Mouse (Mus musculus) heart, embryonic 16.5 days (tissue): Measurements from ENCODE around the gene Mrpl38. TPM values are rescaled to one million over a fixed set of nuclear protein-coding genes. Genes with fewer than 3 reads are reported as not detected.

Experiments
- ATAC-seq: fragments of 200-750 bp; cut with Nextera tagmentation; replicated peaks from 2 replicates; pipeline ENCODE4 v1.8.0; 2017; ENCODE audit warnings: moderate number of reproducible peaks; ENCODE audit not compliant: insufficient read depth, low FRiP score; ENCODE audit errors: extremely low read depth
- H3K27ac ChIP-seq: fragments of 300-500 bp; sonication (generic); 2 replicates; pipeline ENCODE4 v1.5.1; 2014; ENCODE audit warnings: mild to moderate bottlenecking, low read length, control low read depth, moderate library complexity
- H3K27me3 ChIP-seq: fragments of 300-500 bp; sonication (generic); 2 replicates; pipeline ENCODE4 v1.6.1; 2014; ENCODE audit warnings: low read length, mixed read lengths; ENCODE audit not compliant: control insufficient read depth, insufficient read depth
- H3K36me3 ChIP-seq: fragments of 300-500 bp; sonication (generic); 2 replicates; pipeline ENCODE4 v1.6.1; 2014; ENCODE audit not compliant: control insufficient read depth, insufficient read depth
- H3K4me1 ChIP-seq: fragments of 300-500 bp; sonication (generic); 2 replicates; pipeline ENCODE4 v1.6.1; 2014; ENCODE audit warnings: low read length, mixed read lengths; ENCODE audit not compliant: control insufficient read depth, insufficient read depth
- H3K4me2 ChIP-seq: fragments of 300-500 bp; sonication (generic); 2 replicates; pipeline ENCODE4 v1.6.1; 2014; ENCODE audit warnings: low read depth, mild to moderate bottlenecking, control low read depth, low read length
- H3K4me3 ChIP-seq: fragments of 300-500 bp; sonication (generic); 2 replicates; pipeline ENCODE4 v1.5.1; 2014; ENCODE audit warnings: mild to moderate bottlenecking, control low read depth, low read length
- H3K9ac ChIP-seq: fragments of 300-500 bp; sonication (generic); 2 replicates; pipeline ENCODE4 v1.6.1; 2014; ENCODE audit warnings: low read length, control low read depth
- H3K9me3 ChIP-seq: fragments of 300-500 bp; sonication (generic); replicated peaks from 2 replicates; pipeline ENCODE4 v1.6.1; 2016; ENCODE audit warnings: low read length; ENCODE audit not compliant: control insufficient read depth
- WGBS: fragments of 180-500 bp; shearing (Covaris S2); extraction: QIAGEN DNeasy Blood & Tissue Kit; methylation state at CpG from one replicate; pipeline ENCODE4 v1.1.7; 2014; 5-methylcytosine and 5-hydroxymethylcytosine counted together
- polyA plus RNA-seq: library from polyadenylated mRNA; unstranded; fragments of >200 nt; fragmentation: Nextera tagmentation; extraction: Ambion mirVana; gene quantifications from 2 replicates; pipeline ENCODE4 v1.2.1, GENCODE M21; 2015

Gene Mrpl38
- 102 and 106 TPM in 2 replicates for polyA plus RNA-seq

DNA sequence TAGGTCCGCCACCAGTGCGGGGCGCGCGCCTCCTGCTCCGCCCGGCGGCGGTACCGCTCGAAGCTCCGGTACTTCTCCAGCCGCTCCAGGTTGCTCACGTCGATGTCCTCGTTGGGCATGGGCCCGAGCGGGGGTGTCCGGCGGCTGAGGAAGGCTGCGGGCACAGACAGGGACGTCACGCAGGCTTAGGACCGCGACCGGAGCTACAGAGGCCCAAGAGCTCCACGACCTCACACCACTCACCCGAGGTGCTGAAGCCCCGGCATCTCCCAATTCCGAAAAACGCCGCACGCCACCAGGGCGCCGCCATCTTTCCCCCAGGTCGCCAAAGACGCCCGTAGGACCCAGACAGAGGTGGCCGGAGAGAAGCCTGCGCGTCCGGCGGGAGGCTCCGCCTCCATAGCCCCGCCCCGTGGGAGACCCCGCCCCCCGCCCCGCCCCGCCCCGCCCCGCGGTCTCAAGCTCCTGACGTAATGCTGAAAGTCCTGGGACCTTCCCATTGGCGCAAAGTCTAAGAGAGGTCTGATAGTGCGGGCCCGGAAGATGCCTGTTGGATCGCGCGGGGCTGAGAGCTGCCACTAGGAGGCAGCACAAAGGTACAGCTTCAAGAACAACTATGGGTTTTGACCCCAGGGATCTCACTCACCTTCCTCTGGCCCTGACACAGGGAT lies at the start of gene Mrpl38:
Mrpl38 (minus strand) TSS at position 401 of the 671 bp plus-strand sequence.
- H3K4me1 ChIP-seq, result peaks cover 11% of the 10 kb centered on the region
- H3K27me3 ChIP-seq, result no peaks in the 10 kb centered on the region
- peak within 1 kb of the TSS; percentile 88 for H3K9ac ChIP-seq
- under 1% methylated on average over 60 of the region's 60 CpGs for WGBS
- peak within 1 kb of the TSS; percentile 84 for H3K4me3 ChIP-seq
- no peaks in the 10 kb centered on the region for H3K9me3 ChIP-seq
- H3K36me3 ChIP-seq, result peaks cover 14% of the 10 kb centered on the region
- H3K4me2 ChIP-seq, result peak within 1 kb of the TSS; percentile 71
- peak; percentile 97 for ATAC-seq
- H3K27ac ChIP-seq, result peak within 1 kb of the TSS; percentile 74

DNA sequence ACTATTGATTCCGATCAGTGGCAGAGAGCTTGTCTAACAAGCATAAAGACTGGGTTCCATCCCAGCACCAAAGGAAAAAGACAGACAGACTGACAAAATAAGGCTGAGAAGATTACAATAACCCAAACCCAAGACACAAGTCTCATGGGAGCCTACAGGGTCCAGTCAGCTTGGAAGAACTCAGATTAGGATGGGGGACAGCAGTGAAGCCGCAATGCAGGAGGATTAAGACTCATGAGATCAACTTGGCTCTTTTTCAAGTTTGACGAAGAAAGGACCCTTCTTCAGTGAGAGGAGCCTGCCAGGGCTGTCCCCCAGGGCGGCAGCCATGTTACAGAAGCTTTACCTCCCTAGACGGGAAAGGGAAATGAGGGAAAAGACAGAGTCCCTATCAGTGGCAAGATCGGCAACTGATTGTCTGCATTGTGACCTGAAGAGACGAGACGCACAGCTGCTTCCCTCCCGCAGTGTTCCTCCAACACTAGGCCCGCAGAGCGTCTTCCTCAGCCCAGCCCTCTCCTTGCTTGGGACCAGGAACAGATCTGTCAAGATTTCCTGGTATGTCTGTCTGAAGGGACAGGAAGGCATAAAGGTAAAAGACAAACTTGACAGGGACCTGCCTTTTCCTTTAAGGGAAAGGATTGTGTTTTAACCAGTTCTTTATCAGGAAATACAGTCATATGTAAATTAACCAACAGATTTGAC lies 48.7 kb upstream of the Mrpl38 start:
- ATAC-seq, result no peak
- Histone ChIP-seq H3K36me3 (peaks cover 18% of the 10 kb centered on the region), H3K9me3 (no peaks in the 10 kb centered on the region), H3K27ac (peak overlapping the region; percentile 19; the same call in 1 of the 2 replicates), H3K4me1 (peaks cover 5% of the 10 kb centered on the region), H3K27me3 (no peaks in the 10 kb centered on the region), H3K9ac (no peak overlapping the region), H3K4me2 (no peak overlapping the region), H3K4me3 (no peak overlapping the region)
- 56% methylated on average over 11 of the region's 11 CpGs for WGBS

DNA sequence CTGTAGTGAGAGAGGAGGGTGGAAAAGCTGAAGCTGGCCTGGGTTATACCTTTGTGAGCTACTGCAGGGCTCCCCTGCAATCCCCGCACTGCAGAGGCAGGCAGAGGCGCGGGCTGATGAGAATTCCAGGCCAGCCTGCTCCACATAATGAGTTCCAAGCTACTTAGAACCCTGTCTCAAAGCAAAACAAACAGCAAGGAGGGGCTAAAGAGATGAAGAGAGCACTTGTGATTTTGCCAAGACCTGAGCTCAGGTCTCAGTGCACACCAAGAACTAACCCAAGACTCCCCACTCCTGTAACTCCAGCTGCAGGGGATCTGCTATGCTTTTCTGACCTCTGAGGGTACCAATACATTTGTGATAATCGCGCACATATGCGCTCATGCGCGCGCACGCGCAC lies 47.7 kb upstream of the Mrpl38 start:
- peaks cover 5% of the 10 kb centered on the region for H3K4me1 ChIP-seq
- H3K4me2 ChIP-seq, result no peak overlapping the region
- H3K27me3 ChIP-seq, result no peaks in the 10 kb centered on the region
- H3K9me3 ChIP-seq, result no peaks in the 10 kb centered on the region
- H3K36me3 ChIP-seq, result peaks cover 24% of the 10 kb centered on the region
- no peak overlapping the region for H3K9ac ChIP-seq
- no peak for ATAC-seq
- WGBS, result 90% methylated on average over 11 of the region's 11 CpGs
- H3K4me3 ChIP-seq, result no peak overlapping the region
- H3K27ac ChIP-seq, result peak overlapping the region; percentile 17; the same call in 1 of the 2 replicates

DNA sequence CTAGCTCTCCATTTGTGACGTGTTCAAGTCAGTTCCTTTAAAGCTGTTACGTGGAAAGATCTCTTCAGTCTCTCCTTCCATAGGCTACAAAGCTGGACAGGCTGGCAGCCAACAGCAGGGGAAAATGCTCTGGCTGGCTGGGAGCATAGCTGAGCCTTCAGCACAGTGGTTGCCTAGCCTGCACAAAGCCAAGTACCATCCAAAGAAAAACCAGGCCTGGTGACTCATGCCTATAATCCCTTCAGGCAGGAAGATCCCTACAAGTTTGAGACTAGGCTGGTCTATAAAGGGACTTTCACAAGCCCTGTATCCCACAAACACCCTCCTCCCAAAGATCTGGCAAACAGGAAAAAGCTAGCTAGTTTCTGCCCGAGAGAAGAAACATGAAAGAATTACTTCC lies 47.2 kb upstream of the Mrpl38 start:
- ATAC-seq, result no peak
- no peaks in the 10 kb centered on the region for H3K27me3 ChIP-seq
- no peak overlapping the region for H3K4me3 ChIP-seq
- no peak overlapping the region for H3K4me2 ChIP-seq
- H3K27ac ChIP-seq, result peak overlapping the region; percentile 17; the same call in 1 of the 2 replicates
- peaks cover 5% of the 10 kb centered on the region for H3K4me1 ChIP-seq
- peaks cover 25% of the 10 kb centered on the region for H3K36me3 ChIP-seq
- H3K9me3 ChIP-seq, result no peaks in the 10 kb centered on the region
- WGBS, result 68% methylated on average over 3 of the region's 3 CpGs
- no peak overlapping the region for H3K9ac ChIP-seq

DNA sequence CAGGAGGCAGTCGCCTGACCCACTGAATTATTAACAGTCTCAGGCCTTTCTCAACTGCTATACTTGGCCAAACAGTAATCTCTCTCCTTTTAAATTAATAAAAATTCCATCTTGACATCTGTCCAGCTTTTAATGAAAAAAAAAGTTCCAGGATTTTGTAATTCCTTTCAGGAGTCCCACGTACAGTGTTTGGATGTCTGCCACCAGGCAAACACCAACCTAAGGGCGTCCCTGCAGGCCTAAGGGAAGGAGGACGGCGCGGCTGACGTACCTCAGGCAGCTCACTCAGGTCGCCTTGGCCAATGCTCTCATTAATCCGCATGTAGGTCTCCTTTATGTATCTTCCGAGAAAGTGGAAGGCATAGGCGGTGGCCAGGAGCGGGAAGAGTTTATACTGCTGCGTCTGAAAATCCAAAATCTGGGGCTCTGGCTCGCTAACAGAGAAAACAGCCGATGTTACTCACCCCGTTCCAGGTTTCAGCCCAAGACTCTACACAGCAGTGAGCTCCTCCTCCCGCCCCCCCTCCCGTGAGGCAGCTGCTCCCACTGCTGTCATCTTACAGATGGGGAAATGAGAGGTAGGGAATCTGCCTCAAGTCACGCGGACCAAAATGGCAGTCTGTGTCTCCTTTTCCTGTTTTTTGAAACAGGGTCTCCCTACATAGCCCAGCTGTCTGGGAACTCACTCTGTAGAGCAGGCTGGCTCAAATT lies 39.9 kb upstream of the Mrpl38 start:
- ATAC-seq, result no peak
- no peak overlapping the region for H3K4me3 ChIP-seq
- H3K27me3 ChIP-seq, result no peaks in the 10 kb centered on the region
- H3K4me2 ChIP-seq, result no peak overlapping the region
- no peaks in the 10 kb centered on the region for H3K4me1 ChIP-seq
- no peak overlapping the region for H3K27ac ChIP-seq
- peaks cover 55% of the 10 kb centered on the region for H3K36me3 ChIP-seq
- WGBS, result 86% methylated on average over 20 of the region's 20 CpGs
- no peaks in the 10 kb centered on the region for H3K9me3 ChIP-seq
- no peak overlapping the region for H3K9ac ChIP-seq

DNA sequence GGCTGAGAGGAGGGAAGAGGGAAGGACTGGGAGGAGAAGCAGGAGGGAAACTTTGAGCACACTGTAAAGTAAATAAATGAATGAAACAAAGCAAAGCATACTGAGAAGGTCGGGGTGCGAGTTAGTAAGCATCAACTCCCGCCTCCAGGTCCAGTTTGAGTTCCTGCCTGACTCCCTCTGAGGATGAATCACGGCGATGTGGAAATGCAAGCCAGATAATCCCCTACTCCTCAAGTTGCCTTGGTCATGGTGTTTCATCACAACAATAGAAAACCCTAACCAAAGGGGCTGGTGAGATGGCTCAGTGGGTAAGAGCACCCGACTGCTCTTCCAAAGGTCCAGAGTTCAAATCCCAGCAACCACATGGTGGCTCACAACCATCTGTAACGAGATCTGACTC lies 37.3 kb upstream of the Mrpl38 start:
- ATAC-seq, result no peak
- H3K4me2 ChIP-seq, result no peak overlapping the region
- H3K27me3 ChIP-seq, result no peaks in the 10 kb centered on the region
- H3K4me3 ChIP-seq, result no peak overlapping the region
- no peaks in the 10 kb centered on the region for H3K4me1 ChIP-seq
- no peak overlapping the region for H3K27ac ChIP-seq
- H3K9ac ChIP-seq, result no peak overlapping the region
- H3K36me3 ChIP-seq, result peaks cover 63% of the 10 kb centered on the region
- H3K9me3 ChIP-seq, result no peaks in the 10 kb centered on the region
- 86% methylated on average over 7 of the region's 7 CpGs for WGBS

DNA sequence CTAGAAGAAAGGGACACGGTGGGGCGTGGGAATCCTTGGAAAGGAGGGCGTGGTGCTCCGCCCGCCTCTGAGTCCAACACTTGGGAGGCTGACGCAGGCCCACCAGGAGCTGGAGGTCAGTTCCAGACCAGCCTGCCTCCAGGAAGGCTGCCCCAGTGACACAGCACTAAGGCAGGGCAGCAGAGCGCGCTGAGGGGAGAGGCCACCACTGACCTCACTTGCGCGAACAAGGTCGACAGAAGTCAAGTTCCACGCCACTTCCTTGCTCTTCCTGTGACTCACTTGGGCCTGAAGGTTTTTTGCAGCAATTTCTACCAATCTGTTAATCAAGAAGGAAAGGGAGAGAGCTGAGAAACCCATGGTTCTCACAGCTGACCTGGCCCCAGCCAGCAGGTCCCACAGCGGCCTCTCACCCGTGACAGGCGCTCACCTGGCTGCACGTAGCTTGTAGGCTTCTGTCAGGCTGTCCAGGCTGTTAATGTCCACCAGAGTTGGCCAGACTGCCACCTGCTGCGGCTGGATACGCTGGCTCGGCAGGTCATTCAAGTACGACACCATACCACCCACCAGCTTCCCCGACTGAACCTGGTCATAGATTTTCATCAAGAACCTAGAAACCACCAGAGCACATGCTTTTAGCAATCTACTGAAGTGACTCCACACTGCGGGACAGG lies 36.2 kb upstream of the Mrpl38 start:
- Histone ChIP-seq H3K36me3 (peaks cover 53% of the 10 kb centered on the region), H3K27ac (no peak overlapping the region)
- 91% methylated on average over 22 of the region's 22 CpGs for WGBS

DNA sequence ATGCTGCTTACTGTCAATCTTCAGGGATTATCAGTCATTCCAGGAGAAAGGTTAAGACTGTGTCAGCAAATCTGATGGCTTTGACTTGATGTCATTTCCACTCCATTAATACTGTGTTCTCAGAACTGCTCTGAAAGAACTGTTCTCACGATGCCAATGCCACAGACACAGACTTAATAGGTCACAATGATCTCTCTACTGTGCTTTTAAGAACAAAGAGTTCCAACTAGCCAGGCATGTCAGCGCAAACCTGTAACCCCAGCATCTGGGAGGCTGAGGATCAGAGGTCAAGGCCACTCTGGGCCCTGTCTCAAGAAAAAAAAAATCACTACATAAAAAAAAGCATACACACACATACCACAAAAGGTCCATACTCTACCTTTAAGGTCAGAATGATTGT lies 33.3 kb upstream of the Mrpl38 start:
- Histone ChIP-seq H3K36me3 (peaks cover 35% of the 10 kb centered on the region), H3K9ac (no peak overlapping the region), H3K4me2 (no peak overlapping the region), H3K27ac (no peak overlapping the region), H3K27me3 (no peaks in the 10 kb centered on the region), H3K4me1 (peaks cover 2% of the 10 kb centered on the region; the same call in 1 of the 2 replicates), H3K9me3 (no peaks in the 10 kb centered on the region), H3K4me3 (no peak overlapping the region)
- 89% methylated on average over 2 of the region's 2 CpGs for WGBS
- no peak for ATAC-seq

More for the DNA sequence above, 36.2 kb upstream of the Mrpl38 start:
- no peak overlapping the region for H3K9ac ChIP-seq
- no peaks in the 10 kb centered on the region for H3K27me3 ChIP-seq
- H3K4me1 ChIP-seq, result no peaks in the 10 kb centered on the region
- no peak for ATAC-seq
- no peak overlapping the region for H3K4me2 ChIP-seq
- no peaks in the 10 kb centered on the region for H3K9me3 ChIP-seq
- H3K4me3 ChIP-seq, result no peak overlapping the region
